Mouse (Mus musculus) small intestine, adult 2 months (tissue): ENCODE results near the gene Eepd1. TPM values are rescaled to one million over a fixed set of nuclear protein-coding genes. Genes with fewer than 3 reads are reported as not detected.

ENCODE experiments used
- H3K27ac ChIP-seq: fragments of 200-500 bp; 2 replicates; pipeline ENCODE4 v1.5.1; 2012; ENCODE audit warnings: low read depth, low read length, control low read depth, inconsistent platforms; ENCODE audit not compliant: insufficient read depth
- H3K27me3 ChIP-seq: fragments of 200-500 bp; 2 replicates; pipeline ENCODE4 v1.6.1; 2012; ENCODE audit warnings: mild to moderate bottlenecking, moderate library complexity, low read length, inconsistent platforms; ENCODE audit not compliant: control insufficient read depth, insufficient read depth
- H3K36me3 ChIP-seq: fragments of 200-500 bp; 2 replicates; pipeline ENCODE4 v1.6.1; 2012; ENCODE audit warnings: mild to moderate bottlenecking, low read length, control low read depth, inconsistent platforms; ENCODE audit not compliant: control insufficient read depth, insufficient read depth
- H3K4me1 ChIP-seq: fragments of 200-500 bp; 2 replicates; pipeline ENCODE4 v1.6.1; 2012; ENCODE audit warnings: low read length, inconsistent platforms, mixed read lengths; ENCODE audit not compliant: control insufficient read depth, insufficient read depth, insufficient read length
- H3K4me3 ChIP-seq: fragments of 200-500 bp; 2 replicates; pipeline ENCODE4 v1.5.1; 2012; ENCODE audit warnings: low read depth, mild to moderate bottlenecking, control low read depth, inconsistent platforms, low read length, moderate library complexity
- CTCF ChIP-seq: fragments of 200-500 bp; IDR thresholded peaks from 2 replicates; pipeline ENCODE4 v1.5.1; 2012; ENCODE audit warnings: low read depth, mild to moderate bottlenecking, control low read depth, inconsistent platforms, low read length, moderate library complexity, mixed read lengths; ENCODE audit not compliant: insufficient replicate concordance, insufficient read length; ENCODE audit errors: extremely low read depth
- POLR2A ChIP-seq: fragments of 200-500 bp; IDR thresholded peaks from 2 replicates; pipeline ENCODE4 v1.6.1; 2012; ENCODE audit warnings: low read depth, mild to moderate bottlenecking, control low read depth, inconsistent platforms, low read length, moderate library complexity
- WGBS: fragments of 180-500 bp; shearing (Covaris S2); methylation state at CpG from one replicate; pipeline ENCODE4 v1.1.7; 2018; 5-methylcytosine and 5-hydroxymethylcytosine counted together
- polyA plus RNA-seq: library from polyadenylated mRNA; depleted of rRNA; stranded (reverse); fragments of >200 nt; gene quantifications from 2 replicates; pipeline ENCODE4 v1.2.3, GENCODE M21; 2012

The Eepd1 gene
- polyA plus RNA-seq, 1 experiment = 22.7 TPM

DNA sequence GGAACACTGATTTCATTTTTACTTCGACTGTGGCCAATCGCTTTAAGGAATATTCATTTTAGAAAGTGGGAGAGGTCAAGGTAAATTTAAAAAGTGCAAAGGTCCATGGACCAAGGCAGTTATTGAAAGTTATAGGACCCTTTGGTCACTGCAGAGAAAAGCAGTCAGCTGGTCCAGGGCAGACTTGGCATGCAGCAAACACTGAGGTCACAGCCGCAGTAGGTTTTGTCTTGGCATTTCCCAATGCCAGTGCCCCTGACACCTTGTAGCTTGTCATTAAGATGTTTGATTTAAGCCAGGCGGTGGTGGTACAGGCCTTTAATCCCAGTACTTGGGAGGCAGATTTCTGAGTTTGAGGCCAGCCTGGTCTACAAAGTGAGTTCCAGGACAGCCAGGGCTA, 92.8 kb downstream of the Eepd1 start:
- 95% methylated on average over 4 of the region's 4 CpGs for WGBS

DNA sequence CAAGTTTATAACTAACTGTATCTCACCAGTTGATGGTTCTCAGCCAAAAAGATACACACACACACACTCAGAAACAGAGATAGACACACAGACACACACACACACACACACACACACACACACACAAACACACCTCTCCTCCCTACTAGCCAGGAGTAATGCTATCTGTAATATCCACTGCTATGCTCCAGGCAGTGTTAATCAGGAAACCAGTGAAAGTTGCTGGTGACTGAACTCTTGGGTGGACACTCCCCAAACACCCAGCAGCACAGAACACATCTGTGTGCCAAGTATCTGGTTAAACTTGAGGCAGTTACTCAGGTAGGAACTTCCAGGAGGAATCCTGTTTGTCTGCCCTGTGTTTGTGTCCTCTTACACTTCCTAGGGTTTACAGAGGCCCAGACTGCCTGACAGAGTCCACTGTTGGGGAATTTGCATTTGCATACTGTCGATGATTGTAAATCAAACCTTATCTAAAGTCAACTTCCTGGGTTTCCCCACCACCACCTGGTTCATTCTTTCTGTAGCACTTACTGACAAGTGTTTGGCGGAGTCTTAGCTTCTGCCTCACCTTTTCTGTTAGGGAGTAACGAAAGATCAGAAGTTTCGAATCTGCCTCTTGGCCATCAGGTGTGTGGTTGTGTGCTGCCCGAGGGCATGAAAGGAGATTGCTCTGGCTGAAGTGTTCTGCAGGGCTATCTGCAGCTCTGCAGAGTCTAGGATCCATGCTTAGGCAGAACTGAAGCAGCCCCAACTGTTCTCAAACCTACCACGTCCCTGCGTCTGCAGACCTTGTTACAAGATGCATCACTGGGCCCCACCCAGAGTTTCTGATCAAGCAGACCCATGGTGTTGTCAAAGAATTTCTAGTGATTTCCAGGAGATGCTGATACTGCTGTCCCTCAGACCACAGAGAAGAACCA, 97.6 kb downstream of the Eepd1 start:
- TF ChIP-seq POLR2A (no peak), CTCF (no peak)

More for the DNA sequence above, 92.8 kb downstream of the Eepd1 start:
- Histone ChIP-seq H3K27me3 (no peaks in the 10 kb centered on the region), H3K4me1 (peaks cover 15% of the 10 kb centered on the region; the same call in 1 of the 2 replicates), H3K4me3 (no peak overlapping the region), H3K36me3 (no peaks in the 10 kb centered on the region), H3K27ac (no peak overlapping the region)
- TF ChIP-seq POLR2A = no peak
- TF ChIP-seq CTCF = no peak

DNA sequence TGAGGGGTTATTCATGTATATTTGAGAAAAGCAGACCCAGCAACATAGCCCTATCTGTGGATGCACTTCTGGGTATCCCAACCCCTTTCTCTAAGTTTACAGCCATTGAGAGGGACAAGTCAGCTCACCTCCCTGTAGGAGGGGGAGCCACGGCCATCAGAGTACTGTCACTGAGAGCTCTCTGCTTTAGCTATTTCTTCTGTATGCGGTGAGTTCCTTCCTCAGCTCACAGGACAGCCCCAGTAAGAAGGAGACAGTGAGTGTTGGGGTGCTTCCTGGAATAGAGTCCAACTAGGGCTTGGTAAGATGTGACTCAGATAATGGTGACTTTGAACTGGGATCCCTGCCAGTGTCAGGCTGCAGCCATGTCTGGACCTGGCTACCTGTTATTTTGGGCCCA, 102.3 kb downstream of the Eepd1 start:
- TF ChIP-seq POLR2A (no peak), CTCF (no peak)

More for the DNA sequence above, 97.6 kb downstream of the Eepd1 start:
- no peak overlapping the region for H3K4me3 ChIP-seq
- H3K27me3 ChIP-seq = no peaks in the 10 kb centered on the region
- WGBS = 29% methylated on average over 7 of the region's 7 CpGs
- H3K4me1 ChIP-seq = peaks cover 24% of the 10 kb centered on the region; the same call in 1 of the 2 replicates
- H3K27ac ChIP-seq = peak overlapping the region; percentile 76
- H3K36me3 ChIP-seq = no peaks in the 10 kb centered on the region

DNA sequence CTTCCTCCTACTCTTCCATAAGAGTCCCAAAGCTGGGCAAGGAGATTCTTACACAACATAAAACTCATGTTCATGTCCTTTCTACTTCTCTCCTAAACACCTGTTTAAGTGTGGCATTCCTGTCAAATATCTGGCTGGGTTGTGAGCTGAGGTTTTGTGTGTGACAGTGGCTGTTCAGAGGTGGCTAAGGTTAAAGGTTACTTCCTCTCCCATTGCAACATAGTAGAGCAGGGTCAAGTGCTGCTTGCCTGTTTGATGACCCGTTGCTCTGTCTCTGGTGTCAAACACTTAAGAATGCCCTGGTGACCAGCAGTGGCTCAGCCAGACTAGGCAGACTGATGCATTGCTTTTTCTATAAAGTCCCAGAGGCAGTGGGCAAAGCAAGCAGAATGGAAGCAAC, 104.3 kb downstream of the Eepd1 start:
- Histone ChIP-seq H3K27me3 (no peaks in the 10 kb centered on the region), H3K27ac (no peak overlapping the region), H3K4me3 (no peak overlapping the region), H3K36me3 (peaks cover 7% of the 10 kb centered on the region; the same call in 1 of the 2 replicates), H3K4me1 (peaks cover 30% of the 10 kb centered on the region; the same call in 1 of the 2 replicates)
- 33% methylated on average over 1 of the region's 1 CpGs for WGBS
- TF ChIP-seq POLR2A (no peak), CTCF (no peak)

More for the DNA sequence above, 102.3 kb downstream of the Eepd1 start:
- WGBS = 49% methylated on average over 2 of the region's 2 CpGs
- peak overlapping the region; percentile 50 for H3K27ac ChIP-seq
- H3K36me3 ChIP-seq = peaks cover 3% of the 10 kb centered on the region; the same call in 1 of the 2 replicates
- H3K4me3 ChIP-seq = no peak overlapping the region
- H3K4me1 ChIP-seq = peaks cover 35% of the 10 kb centered on the region; the same call in 1 of the 2 replicates
- no peaks in the 10 kb centered on the region for H3K27me3 ChIP-seq

DNA sequence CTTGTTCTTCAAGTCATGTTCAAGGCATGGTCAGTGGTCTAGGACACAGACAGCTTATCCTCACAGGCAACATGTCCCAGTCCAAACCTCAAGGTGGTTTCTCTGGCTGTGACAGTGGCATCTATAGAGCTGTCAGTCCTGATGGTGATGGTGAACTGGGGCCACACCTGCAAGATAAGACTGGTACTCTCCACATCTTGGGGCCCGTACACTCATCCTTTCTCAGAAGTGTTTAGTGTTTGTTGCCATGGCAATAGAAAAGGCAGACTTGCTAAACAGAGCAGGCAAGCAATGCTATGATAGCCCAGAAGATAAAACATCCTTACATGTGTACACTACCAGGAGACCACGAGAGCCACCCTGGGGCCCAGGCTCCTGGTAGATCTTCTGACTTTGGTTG, 107.2 kb downstream of the Eepd1 start:
- Histone ChIP-seq H3K4me3 (no peak overlapping the region), H3K4me1 (peaks cover 39% of the 10 kb centered on the region; the same call in 1 of the 2 replicates), H3K27me3 (no peaks in the 10 kb centered on the region), H3K27ac (no peak overlapping the region), H3K36me3 (peaks cover 7% of the 10 kb centered on the region; the same call in 1 of the 2 replicates)
- TF ChIP-seq POLR2A (no peak), CTCF (no peak)
- 62% methylated on average over 2 of the region's 2 CpGs for WGBS

DNA sequence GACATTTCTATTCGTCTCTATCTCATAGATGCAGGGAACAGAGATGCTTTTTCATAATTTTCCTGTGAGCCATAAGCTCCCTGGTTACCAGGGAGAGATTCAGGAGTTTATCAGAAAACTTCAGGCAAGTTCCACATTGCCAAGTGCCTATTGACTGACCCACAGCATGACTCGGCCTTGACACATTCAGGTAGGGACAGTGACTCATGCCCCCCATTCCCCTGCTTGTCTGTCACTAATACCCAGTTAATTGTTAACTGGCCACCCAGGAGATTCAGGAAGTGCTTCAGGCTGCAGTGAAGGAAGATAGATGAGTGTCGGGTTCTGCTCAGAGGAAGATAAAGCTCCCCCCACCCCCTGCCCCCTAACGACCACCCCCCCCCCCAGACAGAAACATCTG, 109.4 kb downstream of the Eepd1 start:
- TF ChIP-seq CTCF (no peak), POLR2A (no peak)
- peaks cover 14% of the 10 kb centered on the region; the same call in 1 of the 2 replicates for H3K36me3 ChIP-seq
- WGBS = 22% methylated on average over 4 of the region's 4 CpGs

More for the DNA sequence above, 109.4 kb downstream of the Eepd1 start:
- H3K4me3 ChIP-seq = no peak overlapping the region
- peaks cover 25% of the 10 kb centered on the region; the same call in 1 of the 2 replicates for H3K4me1 ChIP-seq
- H3K27ac ChIP-seq = no peak overlapping the region
- H3K27me3 ChIP-seq = no peaks in the 10 kb centered on the region
